Mouse (Mus musculus): Measurements from ENCODE around the gene Prpf4b. TPM values are rescaled to one million over a fixed set of nuclear protein-coding genes. Genes with fewer than 3 reads are reported as not detected.

The Prpf4b gene
- polyA plus RNA-seq, 1 experiment from 2014 or later: 72.2 TPM

Other genes with a start within 250 kb of the Prpf4b start
- 10.7 and 10.8 TPM in 2 replicates for gene Pxdc1, start 221.8 kb upstream of the Prpf4b start, polyA plus RNA-seq (2015; fragmentation: Nextera tagmentation; extraction: Ambion mirVana)
- gene Fam50b, start 140.5 kb upstream of the Prpf4b start, polyA plus RNA-seq (2015; fragmentation: Nextera tagmentation; extraction: Ambion mirVana): not detected in 2 replicates
- 1.3 TPM in 2 replicates for gene Fam217a, start 49.0 kb downstream of the Prpf4b start, polyA plus RNA-seq (2015; fragmentation: Nextera tagmentation; extraction: Ambion mirVana)
- gene 4933417A18Rik, start 49.1 kb downstream of the Prpf4b start, polyA plus RNA-seq (2015; fragmentation: Nextera tagmentation; extraction: Ambion mirVana): not detected in 2 replicates
- 1.2 and 1.7 TPM in 2 replicates for gene Eci3, start 88.5 kb downstream of the Prpf4b start, polyA plus RNA-seq (2015; fragmentation: Nextera tagmentation; extraction: Ambion mirVana)
- gene Eci2, start 151.8 kb downstream of the Prpf4b start, polyA plus RNA-seq (2015; fragmentation: Nextera tagmentation; extraction: Ambion mirVana): 123 and 139 TPM in 2 replicates

Measured in stomach, embryonic 15.5 days (tissue).